Mouse (Mus musculus) gastrocnemius, postnatal 14 days (tissue): ENCODE measurements around the gene Acad9. TPM values are rescaled to one million over a fixed set of nuclear protein-coding genes. Genes with fewer than 3 reads are reported as not detected.

Experiments used
- DNase-seq: peaks from one replicate; pipeline ENCODE4 v3.0.0; 2021; ENCODE audit warnings: mixed read lengths
- intact Hi-C: fragments of 180-260 bp; cut with DNase I; formaldehyde crosslinking; loops from one replicate; pipeline ENCODE4 v1.15.1; 2025; ENCODE audit warnings: low total_unique reads
- long read RNA-seq, 2 experiments: library from polyadenylated mRNA; stranded (forward); transcript quantifications; one replicate each; pipeline ENCODE4 v2.0.0; 2021
- total RNA-seq, 2 experiments: library from RNA; stranded (reverse); gene quantifications; 2 replicates each; pipeline ENCODE4 v1.2.3; 2021

Acad9 gene
- total RNA-seq: 10 to 100 TPM; 19.2 to 27.3 TPM
- long read RNA-seq, experiment 1, transcript Acad9-201 (18 exons, 3,930 nt): major isoform, 44 of 55 reads
- long read RNA-seq, experiment 1, partial matches to known transcripts: 3 of 55 reads
- long read RNA-seq, experiment 1, other reads (novel, unspliced or antisense): 7 of 55 reads
- long read RNA-seq, experiment 2, transcript Acad9-201 (18 exons, 3,930 nt): major isoform, 48 of 57 reads
- long read RNA-seq, experiment 2, partial matches to known transcripts: 3 of 57 reads
- long read RNA-seq, experiment 2, other reads (novel, unspliced or antisense): 6 of 57 reads

- intact Hi-C loops: loop anchor here (5.0 kb wide), 1 partner anchor 314 kb away; the partner anchor contains the start of gene Atp11b
- peak; percentile 95 for DNase-seq
These were observed at the start of gene Acad9 for GRCm38 (mm10) chr3:36065843-36066651. Acad9 (plus strand) TSS chr3:36065979.

- intact Hi-C loops: no loop called here
- DNase-seq: no peak
These were observed 40.0 kb upstream of the Acad9 start for GRCm38 (mm10) chr3:36025732-36026131.

- no peak for DNase-seq
- intact Hi-C loops: no loop called here
These were observed 35.8 kb upstream of the Acad9 start for GRCm38 (mm10) chr3:36029993-36030392.

GRCm38 (mm10) chr3:36031740-36032510 lies 33.9 kb upstream of the Acad9 start:
- intact Hi-C loops: no loop called here
- DNase-seq: no peak

GRCm38 (mm10) chr3:36044520-36044919 lies 21.3 kb upstream of the Acad9 start:
- no peak for DNase-seq
- intact Hi-C loops: no loop called here

- DNase-seq: no peak
- intact Hi-C loops: no loop called here
These were observed 20.7 kb upstream of the Acad9 start for GRCm38 (mm10) chr3:36045086-36045485.

GRCm38 (mm10) chr3:36049106-36049505 lies 16.7 kb upstream of the Acad9 start:
- intact Hi-C loops: no loop called here

GRCm38 (mm10) chr3:36053447-36053846 lies 12.3 kb upstream of the Acad9 start, which contains the start of gene Ccdc144b:
Ccdc144b (minus strand) TSS chr3:36053547.
- DNase-seq: no peak
- intact Hi-C loops: no loop called here

More at GRCm38 (mm10) chr3:36049106-36049505, 16.7 kb upstream of the Acad9 start:
- no peak for DNase-seq

- intact Hi-C loops: loop anchor here (5.0 kb wide), 1 partner anchor 368 kb away; no protein-coding TSS in a partner anchor
- DNase-seq: peak; percentile 39
These were observed 5.5 kb upstream of the Acad9 start for GRCm38 (mm10) chr3:36060096-36060850.

- intact Hi-C loops: loop anchor here (5.0 kb wide), 2 partner anchors 312 to 372 kb away; partner anchors contain the start of gene Atp11b
- no peak for DNase-seq
These were observed 1.2 kb upstream of the Acad9 start for GRCm38 (mm10) chr3:36064592-36065061.

GRCm38 (mm10) chr3:36065166-36065565 lies 613 bp upstream of the Acad9 start:
- DNase-seq: no peak
- intact Hi-C loops: loop anchor here (5.0 kb wide), 1 partner anchor 313 kb away; the partner anchor contains the start of gene Atp11b

- no peak for DNase-seq
- intact Hi-C loops: loop anchor here (5.0 kb wide), 1 partner anchor 315 kb away; the partner anchor contains the start of gene Atp11b
These were observed 2.0 kb downstream of the Acad9 start for GRCm38 (mm10) chr3:36067731-36068130.

GRCm38 (mm10) chr3:36070436-36070835 lies 4.7 kb downstream of the Acad9 start:
- DNase-seq: no peak
- intact Hi-C loops: no loop called here

- no peak for DNase-seq
- intact Hi-C loops: no loop called here
These were observed 5.3 kb downstream of the Acad9 start for GRCm38 (mm10) chr3:36071047-36071446.

- DNase-seq: no peak
- intact Hi-C loops: no loop called here
These were observed 8.5 kb downstream of the Acad9 start for GRCm38 (mm10) chr3:36074231-36074630.

- intact Hi-C loops: no loop called here
- DNase-seq: no peak
These were observed 9.7 kb downstream of the Acad9 start for GRCm38 (mm10) chr3:36075466-36075865.

- no peak for DNase-seq
- intact Hi-C loops: no loop called here
These were observed 11.6 kb downstream of the Acad9 start for GRCm38 (mm10) chr3:36077386-36077785.

- no peak for DNase-seq
- intact Hi-C loops: no loop called here
These were observed 14.1 kb downstream of the Acad9 start for GRCm38 (mm10) chr3:36079886-36080285.

GRCm38 (mm10) chr3:36080741-36081140 lies 15.0 kb downstream of the Acad9 start:
- intact Hi-C loops: no loop called here
- no peak for DNase-seq
